Mouse (Mus musculus) forebrain, embryonic 15.5 days (tissue): ENCODE measurements around the gene Gast. TPM values are rescaled to one million over a fixed set of nuclear protein-coding genes. Genes with fewer than 3 reads are reported as not detected.
"Not testable (repeated sequence)": the region's sequence is repeated elsewhere in the genome, so short reads cannot be mapped to it uniquely, and the experiment has no call there.

Experiments used
- ATAC-seq: fragments of 200-750 bp; cut with Nextera tagmentation; replicated peaks from 2 replicates; pipeline ENCODE4 v1.8.0; 2017; ENCODE audit warnings: mild to moderate bottlenecking, moderate TSS enrichment, moderate library complexity
- H3K27ac ChIP-seq: fragments of 300-500 bp; sonication (generic); replicated peaks from 2 replicates; pipeline ENCODE4 v1.5.1; 2015; ENCODE audit warnings: mild to moderate bottlenecking, inconsistent platforms
- H3K27me3 ChIP-seq: fragments of 300-500 bp; sonication (generic); 2 replicates; pipeline ENCODE4 v1.6.1; 2015; ENCODE audit warnings: inconsistent platforms
- H3K36me3 ChIP-seq: fragments of 300-500 bp; sonication (generic); 2 replicates; pipeline ENCODE4 v1.6.1; 2015; ENCODE audit warnings: mild to moderate bottlenecking, inconsistent platforms
- H3K4me1 ChIP-seq: fragments of 300-500 bp; sonication (generic); 2 replicates; pipeline ENCODE4 v1.6.1; 2015; ENCODE audit warnings: inconsistent platforms
- H3K4me2 ChIP-seq: fragments of 300-500 bp; sonication (generic); replicated peaks from 2 replicates; pipeline ENCODE4 v1.6.1; 2015; ENCODE audit warnings: mild to moderate bottlenecking, inconsistent platforms
- H3K4me3 ChIP-seq: fragments of 300-500 bp; sonication (generic); 2 replicates; pipeline ENCODE4 v1.5.1; 2015; ENCODE audit warnings: mild to moderate bottlenecking, inconsistent platforms
- H3K9ac ChIP-seq: fragments of 300-500 bp; sonication (generic); replicated peaks from 2 replicates; pipeline ENCODE4 v1.6.1; 2015; ENCODE audit warnings: mild to moderate bottlenecking, inconsistent platforms
- H3K9me3 ChIP-seq: fragments of 300-500 bp; sonication (generic); 2 replicates; pipeline ENCODE4 v1.6.1; 2016; ENCODE audit warnings: inconsistent platforms
- WGBS: fragments of 180-500 bp; shearing (Covaris S2); methylation state at CpG from one replicate; pipeline ENCODE4 v1.1.7; 2015; ENCODE audit warnings: mixed read lengths; 5-methylcytosine and 5-hydroxymethylcytosine counted together
- polyA plus RNA-seq: library from polyadenylated mRNA; unstranded; fragments of >200 nt; fragmentation: Nextera tagmentation; extraction: Ambion mirVana; gene quantifications from 2 replicates; pipeline ENCODE4 v1.2.1, GENCODE M21; 2015

Gene Gast
- polyA plus RNA-seq, 1 experiment from 2014 or later = 0.57 TPM

DNA sequence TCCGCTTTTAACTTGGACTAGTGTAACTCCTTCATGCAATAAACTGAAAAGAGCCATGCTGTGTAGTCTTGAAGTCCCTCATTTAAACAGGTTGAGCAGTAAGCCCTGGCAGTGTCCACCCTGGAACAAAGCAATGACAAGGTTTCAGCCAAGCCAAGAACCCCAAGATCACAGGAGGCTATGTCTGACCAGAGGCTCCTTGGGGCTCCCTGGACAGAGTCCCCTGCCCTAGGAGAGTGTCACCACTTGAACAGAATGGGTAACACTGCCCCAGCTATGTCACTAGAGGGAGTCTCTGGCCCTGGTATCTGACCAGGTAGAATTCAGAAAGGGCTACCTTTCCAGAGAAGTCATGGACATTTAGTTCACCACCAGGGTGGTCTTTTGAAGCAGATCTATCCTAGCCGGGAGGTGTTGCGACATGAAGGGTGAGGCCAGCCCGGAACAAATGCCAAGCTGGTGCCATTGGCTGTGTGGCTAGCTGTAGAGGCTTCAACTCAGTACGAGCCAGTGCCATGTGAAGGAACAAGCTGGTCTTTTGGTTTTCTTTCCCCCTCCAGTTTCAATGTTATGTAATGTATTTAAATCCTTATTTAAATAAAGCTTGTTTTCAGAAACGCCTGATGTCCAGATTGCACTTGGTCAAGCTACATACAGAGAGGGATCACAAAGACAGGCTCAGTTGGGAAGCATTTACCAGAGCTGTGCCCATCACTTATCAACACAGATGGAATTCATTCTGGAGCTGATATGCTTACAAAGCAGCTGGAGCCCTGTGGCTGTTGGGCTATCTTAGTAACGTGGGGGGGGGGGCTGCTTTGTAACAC is 12.5 kb upstream of the Gast start:
- H3K4me2 ChIP-seq, H3K27me3 ChIP-seq, H3K9ac ChIP-seq: not testable (repeated sequence)

DNA sequence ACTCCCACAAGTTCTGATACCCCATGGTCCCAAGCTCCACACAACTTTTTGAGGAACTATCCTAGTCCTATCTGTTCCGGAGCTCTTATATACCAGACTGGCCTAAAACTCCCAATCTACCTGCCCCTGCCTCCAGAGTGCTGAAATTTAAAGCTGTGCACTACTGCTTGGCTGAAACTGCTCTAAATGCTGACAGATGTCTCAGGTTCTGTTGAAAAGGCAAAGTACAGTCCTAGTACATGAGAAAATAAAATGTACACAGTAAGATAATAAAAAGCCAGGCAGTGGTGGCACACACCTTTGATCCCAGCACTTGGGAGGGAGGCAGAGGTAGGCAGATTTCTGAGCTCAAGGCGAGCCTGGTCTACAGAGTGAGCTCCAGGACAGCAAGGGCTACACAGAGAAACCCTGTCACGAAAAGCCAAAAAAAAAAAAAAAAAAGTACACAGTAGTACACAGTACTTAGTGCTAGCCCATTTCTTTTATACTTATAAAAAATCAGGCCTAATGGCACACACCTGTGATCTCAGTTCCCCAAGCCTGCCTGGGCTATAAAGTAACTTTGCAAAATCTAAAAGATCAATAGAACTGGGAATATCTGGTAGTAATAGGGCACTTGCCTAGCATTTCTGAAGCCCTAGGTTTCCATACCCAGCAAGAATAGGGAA is 11.5 kb upstream of the Gast start:
- Histone ChIP-seq H3K36me3 (peaks cover 18% of the 10 kb centered on the region), H3K9ac (no peak overlapping the region), H3K4me2 (no peak overlapping the region), H3K27ac (no peak overlapping the region), H3K9me3 (no peaks in the 10 kb centered on the region), H3K4me1 (peaks cover 17% of the 10 kb centered on the region), H3K27me3 (no peaks in the 10 kb centered on the region), H3K4me3 (no peak overlapping the region)
- 70% methylated on average over 3 of the region's 3 CpGs for WGBS
- no peak for ATAC-seq

More for the DNA sequence above, 12.5 kb upstream of the Gast start:
- not testable (repeated sequence) for H3K4me3 ChIP-seq, H3K27ac ChIP-seq, ATAC-seq, H3K9me3 ChIP-seq
- peaks cover 17% of the 10 kb centered on the region for H3K4me1 ChIP-seq
- WGBS = 80% methylated on average over 7 of the region's 7 CpGs
- H3K36me3 ChIP-seq = peaks cover 18% of the 10 kb centered on the region

DNA sequence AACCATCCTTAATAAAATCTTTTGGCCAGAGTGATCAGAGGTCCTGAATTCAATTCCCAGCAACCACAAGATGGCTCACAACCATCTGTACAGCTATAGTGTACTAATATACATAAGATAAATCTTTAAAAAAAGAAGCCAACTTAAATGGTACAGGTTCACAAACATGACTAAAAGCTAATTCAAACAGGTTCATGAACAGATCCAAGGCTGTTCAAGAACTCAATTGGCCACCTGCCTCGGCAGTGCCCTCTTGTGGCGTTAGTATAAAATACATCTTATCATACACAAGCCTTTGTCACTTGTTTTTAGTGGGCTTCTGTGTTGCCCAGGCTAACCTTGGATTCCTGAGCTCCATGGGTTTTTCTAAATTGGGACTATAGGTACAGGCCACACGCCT is 10.6 kb upstream of the Gast start:
- no peak overlapping the region for H3K9ac ChIP-seq
- WGBS = 28% methylated on average over 3 of the region's 3 CpGs
- no peak overlapping the region for H3K4me3 ChIP-seq
- H3K4me1 ChIP-seq = peaks cover 17% of the 10 kb centered on the region
- H3K4me2 ChIP-seq = no peak overlapping the region
- peaks cover 18% of the 10 kb centered on the region for H3K36me3 ChIP-seq
- H3K9me3 ChIP-seq = no peaks in the 10 kb centered on the region
- H3K27me3 ChIP-seq = no peaks in the 10 kb centered on the region
- no peak for ATAC-seq
- H3K27ac ChIP-seq = no peak overlapping the region

DNA sequence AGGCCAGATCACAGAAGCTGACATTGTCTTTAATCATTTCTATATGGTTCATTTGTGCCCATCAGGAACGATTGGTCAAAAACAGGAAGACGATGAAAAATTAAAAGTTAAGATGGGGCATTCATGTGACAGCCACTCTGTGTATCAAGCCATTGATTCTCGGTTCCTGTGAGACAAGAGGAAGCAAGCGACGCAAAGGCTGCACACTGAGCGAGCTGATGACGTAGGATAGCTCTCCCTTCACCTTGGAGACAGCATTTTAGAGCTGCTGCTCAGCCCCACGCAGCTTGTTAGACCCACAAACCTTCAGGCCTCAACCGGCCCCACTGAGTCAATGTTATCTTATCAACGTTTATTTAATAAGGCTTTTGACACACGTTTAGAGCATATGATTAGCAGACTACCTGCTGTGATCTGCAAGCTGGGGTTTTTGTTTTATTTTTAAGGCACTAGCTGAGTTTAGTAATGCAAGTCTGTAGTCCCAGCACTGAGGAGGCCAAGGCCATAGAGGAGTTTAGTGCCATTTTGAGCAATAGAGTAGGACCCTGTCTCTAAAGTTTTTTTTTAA is 9.1 kb upstream of the Gast start:
- Histone ChIP-seq H3K27ac (no peak overlapping the region), H3K9ac (no peak overlapping the region)
- 69% methylated on average over 11 of the region's 11 CpGs for WGBS

DNA sequence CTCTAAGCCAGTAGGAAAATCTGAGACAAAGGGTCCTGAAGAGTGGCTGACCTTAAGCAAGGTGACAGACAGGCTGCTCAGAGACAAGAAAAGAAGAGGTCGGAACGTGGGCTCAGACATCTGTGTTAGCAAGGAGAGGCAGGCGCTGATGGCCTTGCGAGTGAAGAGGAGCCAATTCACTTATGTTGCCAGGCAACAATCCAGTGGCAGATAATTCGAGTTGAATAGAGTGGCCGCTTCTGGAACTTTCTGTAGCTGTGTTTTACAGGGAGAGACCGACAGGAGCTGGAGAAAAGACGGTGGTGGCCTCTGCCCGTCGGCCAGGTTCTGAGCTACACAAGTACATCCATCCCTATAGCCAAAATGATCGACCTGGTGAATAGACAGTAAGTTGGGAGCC is 6.9 kb upstream of the Gast start:
- Histone ChIP-seq H3K9me3 (no peaks in the 10 kb centered on the region), H3K4me1 (peaks cover 13% of the 10 kb centered on the region), H3K4me3 (no peak overlapping the region), H3K36me3 (peaks cover 8% of the 10 kb centered on the region), H3K4me2 (no peak overlapping the region), H3K9ac (no peak overlapping the region), H3K27ac (peak overlapping the region; percentile 53), H3K27me3 (no peaks in the 10 kb centered on the region)
- 61% methylated on average over 11 of the region's 11 CpGs for WGBS
- no peak for ATAC-seq

More for the DNA sequence above, 9.1 kb upstream of the Gast start:
- no peak for ATAC-seq
- H3K36me3 ChIP-seq = peaks cover 18% of the 10 kb centered on the region
- H3K4me2 ChIP-seq = no peak overlapping the region
- no peak overlapping the region for H3K4me3 ChIP-seq
- no peaks in the 10 kb centered on the region for H3K27me3 ChIP-seq
- H3K9me3 ChIP-seq = no peaks in the 10 kb centered on the region
- peaks cover 14% of the 10 kb centered on the region for H3K4me1 ChIP-seq

DNA sequence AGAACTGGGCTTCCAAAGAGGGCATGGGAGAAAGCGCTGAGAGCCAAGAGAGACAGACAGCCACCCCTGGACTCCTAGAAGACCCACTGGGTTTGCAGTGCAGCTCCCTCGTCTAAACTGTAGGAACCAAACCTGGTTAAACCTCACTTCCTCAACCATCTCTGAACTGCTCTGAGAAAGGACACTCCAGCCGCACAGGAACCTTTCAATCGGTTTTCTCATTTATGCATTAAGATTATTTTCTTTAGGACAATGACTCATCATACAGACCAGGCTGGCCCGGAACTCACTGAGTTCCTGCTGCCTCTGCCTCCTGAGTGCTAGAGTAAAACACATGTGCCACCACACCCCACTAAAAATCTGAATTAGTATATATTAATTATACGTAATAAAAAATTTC is 6.4 kb upstream of the Gast start:
- no peak overlapping the region for H3K4me2 ChIP-seq
- no peaks in the 10 kb centered on the region for H3K27me3 ChIP-seq
- H3K36me3 ChIP-seq = peaks cover 3% of the 10 kb centered on the region; the same call in 1 of the 2 replicates
- no peaks in the 10 kb centered on the region for H3K9me3 ChIP-seq
- no peak for ATAC-seq
- peaks cover 16% of the 10 kb centered on the region for H3K4me1 ChIP-seq
- WGBS = 88% methylated on average over 6 of the region's 6 CpGs
- H3K4me3 ChIP-seq = no peak overlapping the region
- no peak overlapping the region for H3K9ac ChIP-seq
- peak overlapping the region; percentile 34 for H3K27ac ChIP-seq

DNA sequence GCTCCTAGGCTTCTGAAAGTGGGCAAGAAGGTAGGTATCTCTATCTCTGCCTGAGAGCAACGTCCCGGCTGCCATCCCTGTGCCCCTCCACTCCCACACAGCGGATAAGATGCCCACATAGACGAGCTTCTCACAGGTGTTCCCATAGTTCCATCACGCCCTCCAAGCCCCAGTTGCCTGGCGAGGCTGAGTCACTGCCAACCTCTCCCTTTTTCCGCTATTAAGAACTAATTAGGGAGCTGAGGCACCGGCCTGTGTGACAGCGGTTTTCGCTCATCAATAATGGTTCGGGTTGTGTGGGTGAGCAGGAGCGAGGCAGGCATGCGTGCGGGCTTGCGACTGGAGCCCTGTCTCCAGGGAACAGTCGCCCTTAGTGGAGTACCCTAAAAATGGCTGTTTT is 4.0 kb upstream of the Gast start:
- no peak for ATAC-seq
- no peak overlapping the region for H3K9ac ChIP-seq

DNA sequence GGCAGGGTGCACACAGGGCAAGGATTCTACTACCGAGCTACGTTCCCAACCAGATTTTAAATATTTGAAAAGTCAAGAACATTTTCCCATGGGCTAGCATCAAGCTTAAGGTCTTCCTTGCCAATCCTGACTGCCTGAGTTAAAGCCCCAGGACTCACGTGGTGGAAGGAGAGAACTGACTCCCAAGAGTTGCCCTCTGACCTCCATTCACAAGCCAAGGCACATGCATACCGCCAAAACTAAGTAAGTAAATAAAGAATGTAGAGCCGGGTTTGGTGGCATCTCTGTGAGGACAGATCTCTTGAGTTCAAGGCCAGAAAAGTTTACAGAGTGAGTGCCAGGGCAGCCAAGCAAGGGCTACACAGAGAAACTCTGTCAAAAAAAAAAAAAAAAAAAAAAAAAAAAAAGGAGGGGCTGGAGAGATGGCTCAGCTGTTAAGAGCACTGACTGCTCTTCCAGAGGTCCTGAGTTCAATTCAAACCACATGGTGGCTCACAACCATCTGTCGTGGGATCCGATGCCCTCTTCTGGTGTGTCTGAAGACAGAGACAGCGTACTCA is 3.3 kb upstream of the Gast start:
- H3K4me3 ChIP-seq, H3K4me2 ChIP-seq, H3K9me3 ChIP-seq, H3K27me3 ChIP-seq, ATAC-seq, H3K27ac ChIP-seq, H3K9ac ChIP-seq, H3K36me3 ChIP-seq: not testable (repeated sequence)
- 72% methylated on average over 8 of the region's 8 CpGs for WGBS
- H3K4me1 ChIP-seq = peaks cover 34% of the 10 kb centered on the region

More for the DNA sequence above, 4.0 kb upstream of the Gast start:
- WGBS = 31% methylated on average over 16 of the region's 16 CpGs
- Histone ChIP-seq H3K4me3 (no peak overlapping the region), H3K4me2 (0 out of 2 replicates have a peak overlapping the region, but pooled peaks have one; percentile 12), H3K4me1 (peaks cover 30% of the 10 kb centered on the region), H3K9me3 (no peaks in the 10 kb centered on the region), H3K27ac (no peak overlapping the region), H3K27me3 (no peaks in the 10 kb centered on the region), H3K36me3 (no peaks in the 10 kb centered on the region)

GRCm38 (mm10) chr11:100332766-100333515 is 1.3 kb upstream of the Gast start:
- 41% methylated on average over 9 of the region's 9 CpGs for WGBS
- Histone ChIP-seq H3K4me3 (no peak overlapping the region), H3K4me2 (no peak overlapping the region), H3K9me3 (no peaks in the 10 kb centered on the region), H3K4me1 (peaks cover 36% of the 10 kb centered on the region), H3K27ac (peak overlapping the region; percentile 83), H3K36me3 (no peaks in the 10 kb centered on the region), H3K9ac (no peak overlapping the region), H3K27me3 (no peaks in the 10 kb centered on the region)
- ATAC-seq = peak; percentile 83

- ATAC-seq = no peak
- H3K36me3 ChIP-seq = no peaks in the 10 kb centered on the region
- 0 out of 2 replicates have a peak overlapping the region, but pooled peaks have one; percentile 27 for H3K27ac ChIP-seq
- no peaks in the 10 kb centered on the region for H3K9me3 ChIP-seq
- no peak overlapping the region for H3K4me3 ChIP-seq
- H3K27me3 ChIP-seq = no peaks in the 10 kb centered on the region
- H3K9ac ChIP-seq = no peak overlapping the region
- WGBS = 50% methylated on average over 3 of the region's 3 CpGs
- H3K4me1 ChIP-seq = peaks cover 29% of the 10 kb centered on the region
- no peak overlapping the region for H3K4me2 ChIP-seq
Measured at GRCm38 (mm10) chr11:100335731-100336130, 1.5 kb downstream of the Gast start.

GRCm38 (mm10) chr11:100344269-100344668 is 10.1 kb downstream of the Gast start:
- H3K36me3 ChIP-seq = no peaks in the 10 kb centered on the region
- H3K4me2 ChIP-seq = no peak overlapping the region
- H3K9ac ChIP-seq = no peak overlapping the region
- H3K9me3 ChIP-seq = no peaks in the 10 kb centered on the region
- no peaks in the 10 kb centered on the region for H3K4me1 ChIP-seq
- no peak for ATAC-seq
- no peaks in the 10 kb centered on the region for H3K27me3 ChIP-seq
- 95% methylated on average over 10 of the region's 10 CpGs for WGBS
- no peak overlapping the region for H3K27ac ChIP-seq
- no peak overlapping the region for H3K4me3 ChIP-seq
